Mouse (Mus musculus) skeletal muscle tissue, adult 2 months (tissue): ENCODE measurements around the gene Olfr804.

Source experiments
- DNase-seq: peaks from one replicate; pipeline ENCODE4 v3.0.0-alpha.2; 2012; ENCODE audit warnings: low read depth, low spot score

Olfr804 gene

DNA sequence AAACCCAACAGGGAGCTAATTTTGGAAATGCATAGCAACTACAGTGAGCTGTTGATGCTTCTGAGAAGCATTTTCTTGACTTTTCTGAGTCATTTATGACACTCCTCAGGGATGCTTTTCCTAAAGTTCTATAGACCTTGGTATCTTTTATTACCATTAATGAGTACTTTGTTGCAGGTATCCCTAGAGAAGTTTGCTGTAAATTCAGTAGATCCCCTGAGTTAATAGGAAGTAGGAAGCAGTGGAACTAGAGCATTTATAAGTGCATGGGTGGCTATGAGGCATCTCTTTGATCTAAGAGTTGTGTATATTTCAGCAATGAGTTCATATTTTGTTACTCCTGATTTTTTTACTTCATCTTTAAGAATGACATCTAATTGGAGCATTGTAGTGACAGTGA lies at the start of gene Olfr804:
Gene Olfr804 (plus strand): TSS at position 301 of the 400 bp plus-strand sequence.
- no peak for DNase-seq

DNA sequence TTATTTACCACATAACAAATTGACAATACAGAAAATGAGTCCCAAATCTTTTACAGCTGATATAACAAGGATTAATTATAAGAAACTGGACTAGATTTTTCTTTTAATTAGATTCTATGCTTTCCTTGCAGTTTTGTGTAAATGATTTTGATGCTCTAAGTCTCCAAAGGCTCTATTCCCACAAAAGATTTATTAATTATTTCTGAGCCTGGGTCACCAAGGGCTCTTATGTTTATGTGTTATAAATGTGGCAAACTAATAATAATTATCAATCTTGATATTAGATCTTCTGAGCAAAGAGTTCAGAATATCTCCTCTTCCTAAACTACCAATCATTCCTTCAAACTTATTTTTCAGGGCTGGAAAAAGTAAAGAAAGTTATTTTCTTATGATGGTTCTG lies 45.6 kb upstream of the Olfr804 start, which contains the start of gene Olfr800:
Gene Olfr800 (plus strand): TSS at position 301 of the 400 bp plus-strand sequence.
- no peak for DNase-seq

DNA sequence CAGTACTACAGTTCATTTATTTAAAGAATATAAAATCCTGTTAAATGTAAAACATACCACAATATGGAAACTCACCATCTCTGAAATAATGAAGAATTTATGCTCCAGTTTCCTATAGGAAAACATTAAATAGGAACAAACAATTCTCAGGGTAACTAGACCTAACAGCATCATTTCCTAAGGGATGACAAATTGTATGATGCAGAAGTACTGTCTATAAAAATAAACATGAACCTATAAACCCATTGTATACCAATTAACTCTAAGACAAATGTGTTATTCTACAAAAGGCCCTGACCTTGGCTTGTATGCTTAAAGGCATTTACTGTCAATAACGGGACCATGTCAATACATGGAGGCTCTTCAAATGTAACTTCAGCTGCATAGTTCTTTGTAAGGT lies 29.2 kb upstream of the Olfr804 start, which contains the start of gene Olfr801:
Gene Olfr801 (minus strand): TSS at position 101 of the 400 bp plus-strand sequence.
- DNase-seq, result no peak

DNA sequence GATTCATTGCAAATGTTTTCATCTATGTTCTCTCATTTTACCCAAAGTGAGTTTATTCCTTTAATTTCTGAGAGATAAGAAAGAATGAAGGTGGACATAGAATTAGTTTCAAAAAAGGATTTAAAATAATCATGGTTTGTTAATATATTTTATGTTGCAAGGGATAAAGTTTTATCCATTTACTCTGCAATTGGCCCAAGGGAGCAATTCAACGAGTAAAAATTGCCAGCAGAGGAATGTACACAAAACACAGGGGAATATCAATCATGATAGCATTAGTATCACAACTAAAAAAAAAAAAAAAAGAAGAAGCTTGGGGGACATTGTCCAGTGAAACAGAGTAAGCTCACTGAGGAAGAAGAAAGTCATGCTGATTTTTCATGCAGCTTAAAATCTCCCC lies 14.9 kb upstream of the Olfr804 start, which contains the start of gene Olfr802:
Gene Olfr802 (minus strand): TSS at position 101 of the 400 bp plus-strand sequence.
- no peak for DNase-seq

DNA sequence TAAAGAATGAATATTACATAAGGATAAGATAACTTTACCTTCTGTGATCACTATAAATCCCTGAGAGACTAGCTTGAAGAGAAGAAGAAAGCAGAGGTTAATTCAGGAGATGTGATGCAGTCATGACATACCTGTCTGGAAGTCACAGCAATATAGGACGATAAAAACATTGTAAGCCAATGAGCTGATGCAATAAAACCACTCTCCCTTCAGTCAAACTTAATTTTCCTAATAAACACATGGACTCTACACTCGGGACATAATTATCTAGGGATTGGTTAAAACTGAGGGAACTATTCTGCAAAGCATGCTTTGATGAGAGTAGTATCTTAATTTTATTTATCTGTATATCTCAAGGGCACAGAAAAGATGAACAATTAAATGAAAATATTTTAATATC lies 8.8 kb upstream of the Olfr804 start, which contains the start of gene Olfr803:
Gene Olfr803 (minus strand): TSS at position 101 of the 400 bp plus-strand sequence.
- DNase-seq, result no peak

DNA sequence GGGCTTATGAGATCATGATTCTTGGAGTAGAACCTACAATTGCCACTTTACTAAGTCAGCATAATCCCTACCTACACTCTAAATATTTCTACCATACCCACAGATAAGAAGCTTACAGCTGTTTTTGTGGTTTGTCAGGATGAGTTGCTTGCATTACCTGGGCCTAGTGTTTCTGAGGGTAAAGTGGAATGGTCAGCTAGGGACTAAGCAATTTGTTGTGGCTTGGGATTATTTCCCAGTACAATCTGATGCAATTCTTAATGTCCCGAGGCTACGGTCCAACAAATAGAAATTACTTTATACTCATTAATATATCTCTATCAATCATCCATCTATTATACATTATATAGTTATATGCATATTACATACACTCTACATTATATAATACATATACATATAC lies 26.3 kb downstream of the Olfr804 start, which contains the start of gene Olfr805:
Gene Olfr805 (minus strand): TSS at position 101 of the 400 bp plus-strand sequence.
- no peak for DNase-seq

DNA sequence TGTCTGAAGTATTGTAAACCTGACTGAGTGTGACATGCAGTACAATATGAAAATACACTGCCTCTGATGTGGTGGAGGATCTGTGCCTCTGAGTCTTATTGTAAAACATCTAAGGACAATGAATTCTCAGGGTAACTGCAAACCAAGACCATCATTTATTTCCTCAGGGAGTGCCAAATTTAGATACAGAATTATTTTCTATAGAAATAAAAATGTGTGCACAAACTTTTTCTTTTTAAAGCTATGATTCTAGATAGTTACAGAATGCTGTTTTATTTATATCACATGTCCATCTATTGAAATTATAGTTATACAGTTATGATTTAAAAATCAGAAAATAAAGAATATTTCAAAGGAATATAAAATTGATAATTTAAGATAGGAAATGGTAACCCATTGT lies 38.8 kb downstream of the Olfr804 start, which contains the start of gene Olfr806:
Gene Olfr806 (minus strand): TSS at position 101 of the 400 bp plus-strand sequence.
- no peak for DNase-seq

DNA sequence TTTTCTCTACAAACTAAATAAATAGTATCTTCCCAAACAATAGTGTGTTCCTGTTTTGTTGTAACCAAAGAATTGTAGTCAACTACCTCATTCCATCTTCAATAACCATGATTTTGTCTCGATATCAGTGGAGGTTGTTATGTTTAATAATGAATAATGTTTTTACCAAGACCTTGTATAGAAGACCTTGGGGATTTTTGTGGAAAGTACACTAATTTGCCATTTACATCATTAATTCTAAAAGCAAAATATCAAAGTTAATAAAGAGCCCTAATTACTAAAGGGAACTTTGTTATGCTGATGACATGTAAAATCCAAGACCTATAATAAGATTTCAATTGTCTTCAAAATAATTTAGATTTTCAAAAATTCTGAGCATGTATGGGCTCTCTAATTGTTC lies 54.7 kb downstream of the Olfr804 start, which contains the start of gene Olfr807:
Gene Olfr807 (minus strand): TSS at position 101 of the 400 bp plus-strand sequence.
- no peak for DNase-seq
